Mouse (Mus musculus): ENCODE measurements around the gene Camk1d.

DNA sequence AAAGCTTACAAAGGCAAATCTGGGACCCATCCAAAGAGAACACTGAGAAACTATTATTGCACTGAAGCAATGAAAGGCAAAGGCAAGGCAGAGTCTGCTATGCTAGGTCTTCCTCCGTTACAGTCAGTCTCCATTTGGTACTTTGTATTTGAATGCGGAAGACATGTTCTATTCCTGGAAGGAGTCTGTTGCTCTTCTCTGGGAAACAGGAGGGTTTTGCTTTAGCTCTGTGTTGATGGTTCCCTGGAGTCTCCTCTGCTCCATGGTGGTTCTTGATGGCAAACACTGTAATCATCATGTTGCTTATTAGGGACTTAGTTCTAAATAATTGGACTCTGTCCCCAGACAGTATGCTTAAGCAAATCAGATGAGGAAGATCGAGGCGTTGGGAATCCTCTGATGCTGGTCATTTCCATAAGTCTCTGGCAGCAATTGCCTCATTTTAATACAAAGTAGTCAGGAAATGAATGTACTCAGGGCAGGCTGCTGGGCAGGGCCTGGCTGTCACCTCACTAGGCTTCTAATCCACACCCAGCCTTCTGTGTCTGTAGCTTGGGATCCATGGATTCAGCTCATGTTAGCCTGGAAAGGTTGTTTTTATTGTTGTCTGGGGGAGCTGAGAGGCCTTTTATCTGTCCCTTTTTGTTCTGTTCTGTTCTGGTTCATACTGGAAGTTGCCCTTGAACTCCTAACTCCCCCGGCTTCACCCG lies 129.8 kb downstream of the Camk1d start:
- TF ChIP-seq TBP (conservative IDR thresholded peaks at IDR 0.05; ENCODE audit: low read depth, low read length) (no peak), HCFC1 (IDR thresholded peaks at IDR 0.05; ENCODE audit: low read depth, low read length) (no peak)
